Mouse (Mus musculus) spleen, adult 12 weeks (tissue): ENCODE measurements around the gene Slc38a6.

Experiments
- DNase-seq: peaks from one replicate; pipeline ENCODE4 v3.0.0; 2022; ENCODE audit warnings: low spot score

Slc38a6 gene

DNA sequence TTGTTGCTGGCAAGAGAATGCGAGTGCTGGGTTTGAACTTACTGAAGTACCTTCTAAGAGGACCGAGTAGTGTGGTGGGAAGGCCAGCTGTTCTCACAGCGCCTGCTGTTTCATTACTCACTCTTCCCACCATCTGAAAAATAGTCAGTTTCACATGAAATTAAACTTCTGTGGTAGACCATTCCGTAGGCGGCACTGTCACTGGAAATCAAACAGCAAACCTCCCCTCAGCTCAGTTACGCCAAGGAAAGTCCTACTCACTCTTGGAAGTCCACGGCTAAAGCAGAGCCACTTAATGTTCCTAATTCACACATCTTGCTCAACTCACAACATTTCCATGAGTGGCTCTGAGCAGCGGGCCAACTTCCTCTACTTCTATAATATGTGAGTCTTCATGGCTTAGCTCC, 37.6 kb downstream of the Slc38a6 start:
- DNase-seq: no peak

DNA sequence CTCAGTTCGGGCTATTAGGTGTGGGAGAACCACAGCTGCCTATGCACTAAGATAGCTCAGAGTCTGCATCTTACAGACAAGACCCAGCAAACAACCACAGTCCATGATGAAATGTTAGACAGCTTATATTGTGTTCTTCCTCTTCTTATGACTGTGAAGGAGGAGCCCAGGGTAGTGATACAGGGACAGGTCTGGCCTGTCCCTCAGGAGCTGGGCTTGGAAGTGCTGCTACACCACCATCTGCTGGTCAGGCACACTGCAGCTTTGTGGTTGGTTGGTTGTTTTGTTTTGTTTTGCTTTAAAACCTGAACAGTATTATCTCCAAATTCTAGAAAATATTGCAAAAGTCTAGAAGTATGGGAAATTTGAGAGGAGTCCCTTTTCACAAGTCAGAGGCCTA, 38.2 kb downstream of the Slc38a6 start:
- DNase-seq: no peak

DNA sequence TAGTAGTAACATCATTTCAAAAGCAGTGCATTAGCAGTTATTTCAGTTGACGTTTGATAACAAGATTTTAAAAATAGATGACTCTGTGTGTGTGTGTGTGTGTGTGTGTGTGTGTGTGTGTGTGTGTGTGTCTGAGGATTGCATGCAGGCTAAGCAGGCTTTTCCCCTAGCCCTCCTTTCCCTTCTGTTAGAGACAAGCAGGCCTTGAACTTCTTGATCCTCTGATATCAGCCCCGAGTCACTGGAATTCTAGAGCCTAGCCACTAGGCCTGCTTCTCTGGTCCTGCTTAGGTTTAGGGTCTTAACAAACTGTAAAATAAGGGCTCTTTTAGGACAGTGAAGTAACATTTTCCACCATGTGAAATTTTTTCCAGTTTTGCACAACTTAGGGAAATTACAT, 38.6 kb downstream of the Slc38a6 start:
- no peak for DNase-seq

DNA sequence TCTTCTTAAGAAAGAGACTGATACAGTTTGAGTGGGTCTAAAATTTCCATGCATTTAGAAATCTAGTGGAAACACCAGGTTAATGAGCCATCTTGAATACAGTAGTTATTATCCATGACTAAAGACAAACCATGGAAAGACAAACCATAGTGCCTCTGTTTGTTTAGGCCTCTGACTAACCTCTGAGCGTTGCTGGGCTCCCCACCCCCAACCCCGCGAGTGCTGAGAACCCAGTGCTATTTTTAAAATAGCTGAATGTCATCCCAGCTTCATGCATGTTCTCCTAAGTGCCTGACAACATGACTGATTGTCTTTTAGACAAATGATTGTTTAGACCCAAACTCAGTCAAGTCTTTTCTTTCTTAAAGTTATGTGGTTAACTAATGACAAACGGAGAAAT, 39.0 kb downstream of the Slc38a6 start:
- DNase-seq: no peak

DNA sequence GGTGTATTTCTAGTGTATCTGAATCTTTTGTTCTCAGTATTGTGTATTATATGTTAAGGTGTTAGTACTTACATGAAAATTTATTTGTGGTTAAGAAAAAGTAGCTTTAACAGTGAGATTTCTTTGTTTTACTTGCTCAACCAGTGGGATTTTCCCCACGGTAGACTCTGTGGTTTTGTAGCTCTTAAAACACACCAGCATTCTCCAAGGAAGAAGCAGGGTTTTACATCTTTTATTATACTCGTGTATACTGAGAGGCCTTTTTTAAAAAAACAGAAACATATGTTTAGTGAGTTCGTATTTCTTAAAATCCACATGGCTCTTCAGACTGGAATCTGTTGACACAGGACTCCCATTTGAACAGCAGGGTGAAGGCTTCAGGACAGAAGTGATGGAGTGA, 40.8 kb downstream of the Slc38a6 start:
- DNase-seq: no peak

DNA sequence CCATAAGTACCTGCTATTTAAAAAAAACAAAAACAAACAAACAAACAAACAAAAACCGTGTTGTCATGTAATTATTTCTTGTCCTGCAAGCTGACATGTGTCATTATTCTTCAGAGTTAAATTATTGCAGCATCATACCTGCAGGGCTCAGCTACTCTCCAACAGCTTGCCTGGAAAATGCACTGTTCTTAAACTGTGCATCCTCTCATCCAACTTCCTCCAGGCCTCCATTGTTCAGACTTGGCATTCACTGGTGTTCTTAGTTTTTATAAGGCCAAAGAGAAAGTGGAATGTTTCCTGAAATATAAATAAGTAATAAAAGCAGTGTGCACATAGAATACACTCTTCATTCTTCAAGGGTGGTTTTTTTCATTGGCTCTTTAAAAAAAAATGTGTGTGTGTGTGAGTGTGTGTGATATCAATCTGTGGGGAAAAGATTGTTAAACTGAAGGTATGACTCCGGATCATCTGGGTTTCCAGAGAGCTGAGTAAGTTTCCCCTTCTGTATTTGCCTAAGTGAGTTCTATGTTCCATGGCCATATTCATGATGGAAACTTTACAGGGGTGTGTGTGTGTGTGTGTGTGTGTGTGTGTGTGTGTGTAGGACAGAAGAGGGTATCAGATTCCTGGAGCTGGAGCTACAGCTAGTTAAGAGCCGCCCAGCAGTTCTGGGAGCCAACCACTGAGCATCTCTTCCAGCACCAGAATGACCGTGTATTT, 42.0 kb downstream of the Slc38a6 start:
- no peak for DNase-seq

DNA sequence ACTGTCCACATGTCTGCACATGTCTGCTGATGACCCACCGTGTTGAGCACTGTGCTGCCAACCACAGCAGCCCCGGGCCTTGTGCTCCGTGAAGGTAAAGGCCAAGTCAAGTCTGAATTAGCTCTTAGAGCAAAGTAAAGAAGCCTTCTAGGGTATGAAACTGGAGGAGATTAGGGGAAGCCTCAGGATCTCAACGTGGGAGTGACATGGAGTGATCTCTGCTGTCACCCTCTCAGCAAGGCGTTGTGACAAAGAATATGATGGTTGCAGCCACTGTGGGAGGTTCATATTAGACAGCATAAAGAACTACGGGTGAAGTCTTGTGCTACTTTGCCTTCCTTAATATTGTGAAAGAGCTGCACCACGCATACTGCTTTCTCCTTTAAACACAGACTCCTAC, 43.7 kb downstream of the Slc38a6 start:
- DNase-seq: no peak

DNA sequence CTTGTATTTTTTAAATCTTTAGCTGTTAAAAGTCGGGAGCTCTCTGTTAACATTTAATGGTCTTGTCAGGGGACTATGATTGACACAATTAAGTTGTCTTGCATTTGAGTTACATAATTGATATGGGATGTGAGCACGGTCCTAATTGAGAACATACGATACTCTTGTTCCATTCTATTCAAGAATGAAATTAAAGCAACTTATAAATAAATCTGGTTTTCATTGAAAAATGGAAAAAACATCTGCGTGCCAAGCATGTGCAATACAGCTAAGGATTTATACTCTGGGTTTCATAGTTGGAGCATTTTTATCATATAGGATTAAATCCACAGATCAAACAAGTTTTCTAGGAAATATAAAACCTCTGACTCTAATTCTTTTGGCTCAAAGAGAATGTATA, 46.1 kb downstream of the Slc38a6 start:
- no peak for DNase-seq

GRCm38 (mm10) chr12:73334051-73334551, 47.5 kb downstream of the Slc38a6 start:
- no peak for DNase-seq

DNA sequence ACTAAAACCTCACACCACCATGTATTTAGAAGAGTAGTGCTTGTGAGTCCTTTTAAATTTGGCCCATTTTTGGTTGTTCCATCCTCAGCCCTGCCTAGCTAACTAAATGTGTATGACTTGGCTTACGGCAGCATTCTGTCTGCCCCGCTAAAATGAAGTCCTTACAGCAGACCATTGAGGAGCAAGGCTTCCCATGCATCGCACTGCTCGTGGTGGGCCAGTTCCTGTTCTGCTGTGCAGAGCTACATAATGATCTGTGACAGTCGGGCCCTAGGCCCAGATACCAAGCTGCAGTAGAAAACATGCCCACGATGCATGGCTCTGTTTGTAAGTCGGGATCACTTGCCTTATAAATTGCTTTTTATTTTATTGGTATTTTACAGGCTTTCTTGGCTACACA, 50.5 kb downstream of the Slc38a6 start:
- no peak for DNase-seq

DNA sequence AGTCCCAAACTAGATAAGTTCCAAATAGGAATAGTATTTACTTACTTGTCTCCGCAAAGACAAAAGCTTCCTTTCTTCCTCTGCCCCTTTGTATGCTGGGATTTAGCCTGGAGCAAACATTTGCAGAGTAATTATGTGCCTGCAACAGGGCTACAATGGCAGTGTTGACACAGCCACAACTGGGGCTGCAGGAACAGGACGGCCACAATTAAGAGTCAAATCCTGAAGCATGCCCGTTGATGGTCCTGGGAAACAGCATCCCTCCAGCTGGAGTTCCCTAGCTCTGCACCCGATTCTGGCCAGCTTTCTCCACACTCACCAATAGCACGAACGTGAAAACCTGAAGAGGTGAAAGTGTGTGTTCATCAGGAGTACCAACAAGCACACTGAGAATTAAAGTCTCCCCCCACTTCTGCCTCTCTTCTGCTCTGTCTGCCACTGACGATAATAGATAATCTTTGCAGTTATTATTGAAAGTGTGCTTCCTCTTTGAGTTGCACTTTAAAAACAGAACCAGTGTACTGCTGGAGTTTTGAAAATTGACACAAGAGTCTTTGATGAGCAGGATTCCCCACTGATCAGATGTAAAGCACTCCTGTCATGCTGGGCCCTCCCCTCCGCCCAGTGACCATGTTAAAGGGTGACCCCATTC, 54.2 kb downstream of the Slc38a6 start:
- DNase-seq: no peak

DNA sequence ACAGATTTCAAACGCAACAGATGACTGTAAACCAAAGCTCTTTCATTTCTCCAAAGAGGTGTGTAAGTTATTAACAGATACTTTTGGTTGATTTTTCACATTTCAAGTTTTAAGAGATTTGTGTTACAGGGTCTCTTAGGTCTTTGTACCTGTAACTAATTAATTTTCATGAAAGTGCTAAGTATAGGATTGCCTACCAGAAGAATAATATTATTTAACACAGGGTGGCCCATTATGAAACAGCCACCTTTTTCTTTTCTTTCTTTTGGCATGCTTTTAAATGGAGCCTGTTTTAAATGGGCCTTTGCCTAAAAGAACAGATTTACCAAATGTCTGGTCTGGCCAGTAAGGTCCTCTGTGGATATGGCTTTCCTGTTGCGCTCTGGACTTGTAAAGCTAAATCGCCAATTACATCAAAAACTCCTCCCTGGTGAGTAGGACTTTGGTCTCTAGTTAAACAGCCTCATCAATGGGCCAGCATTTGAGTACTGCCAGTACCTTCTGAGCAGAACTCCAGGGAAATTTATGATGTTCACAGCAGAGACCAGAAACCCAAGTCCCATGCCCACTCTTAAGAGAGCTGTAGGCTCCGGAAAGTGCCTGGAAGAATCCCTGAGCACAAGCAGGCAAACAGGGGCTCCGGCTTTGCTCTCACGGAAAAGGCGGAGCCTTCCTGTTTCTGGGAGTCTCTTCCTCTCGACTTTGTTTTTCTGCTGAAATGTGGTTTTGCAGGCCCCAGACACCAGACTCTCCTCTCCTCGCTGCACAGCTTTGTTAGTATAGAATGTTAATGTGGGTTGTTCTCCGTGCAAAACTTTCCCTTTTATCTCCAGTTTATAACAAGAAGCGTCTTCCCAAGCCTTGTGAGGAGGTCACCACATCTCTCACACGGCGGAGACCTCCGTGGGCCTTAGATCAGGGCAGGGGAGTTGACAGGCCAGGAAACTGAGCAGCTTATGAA, 55.4 kb downstream of the Slc38a6 start:
- DNase-seq: no peak

DNA sequence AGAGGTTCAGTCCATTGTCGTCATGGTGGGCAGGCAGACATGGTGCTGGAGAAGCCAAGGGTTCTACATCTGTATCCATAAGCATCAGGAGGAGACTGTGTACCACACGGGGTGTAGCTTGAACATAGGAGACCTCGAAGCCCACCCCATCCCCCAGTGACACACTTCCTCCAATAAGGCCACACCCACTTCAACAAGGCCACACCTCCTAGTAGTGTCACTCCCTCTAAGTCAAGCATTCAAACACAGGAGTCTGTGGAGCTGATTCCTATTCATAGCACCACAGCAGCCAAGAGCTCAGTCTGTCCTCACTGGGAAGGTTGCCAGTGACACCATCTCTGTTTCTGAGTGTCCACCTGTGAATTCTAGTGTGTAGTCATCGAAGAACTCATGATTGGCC, 57.7 kb downstream of the Slc38a6 start:
- DNase-seq: no peak

DNA sequence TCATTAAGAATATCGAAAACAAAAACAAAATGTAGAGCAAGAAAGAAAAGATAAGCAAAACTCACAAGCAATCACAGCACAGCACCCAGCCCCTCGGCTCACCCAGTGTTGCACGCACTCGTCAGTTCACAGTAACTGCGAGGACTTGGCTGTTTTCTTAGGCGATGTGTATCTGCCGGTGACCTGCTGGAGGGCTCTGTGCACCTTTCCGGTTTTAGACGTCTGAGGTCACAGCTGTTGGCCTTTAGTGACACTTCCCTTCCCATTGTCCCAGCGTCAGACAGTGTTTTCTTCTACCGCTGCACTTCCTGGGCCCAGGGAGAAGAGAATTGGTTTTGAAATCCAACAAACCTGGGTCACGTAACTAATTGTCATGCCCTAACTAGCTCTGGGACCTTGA, 58.6 kb downstream of the Slc38a6 start:
- DNase-seq: no peak

- no peak for DNase-seq
These were observed 60.6 kb downstream of the Slc38a6 start for GRCm38 (mm10) chr12:73347202-73347601.

GRCm38 (mm10) chr12:73350466-73350865, 63.9 kb downstream of the Slc38a6 start:
- no peak for DNase-seq

- DNase-seq: no peak
These were observed 64.4 kb downstream of the Slc38a6 start for GRCm38 (mm10) chr12:73350982-73351381.

- DNase-seq: no peak
These were observed 65.2 kb downstream of the Slc38a6 start for GRCm38 (mm10) chr12:73351746-73352145.

DNA sequence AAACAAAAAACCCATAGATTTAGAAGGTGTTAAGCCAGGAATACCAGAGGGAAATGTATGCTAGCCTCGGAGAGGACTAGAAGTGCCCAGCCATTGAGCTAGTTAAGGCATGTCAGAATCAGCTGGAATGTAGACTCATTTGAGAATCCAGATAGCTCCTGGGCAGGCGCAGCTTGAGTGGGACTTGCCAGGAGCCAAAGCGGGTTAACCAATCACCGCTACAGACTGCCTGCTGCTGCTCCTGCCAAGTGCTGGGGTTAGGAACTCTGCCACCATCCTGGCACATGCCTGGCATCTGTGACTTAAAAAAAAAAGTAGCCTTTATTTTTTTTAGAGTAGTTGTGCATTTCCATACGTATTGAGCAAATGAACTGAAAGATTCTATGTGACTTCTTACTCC, 66.8 kb downstream of the Slc38a6 start:
- DNase-seq: no peak

- no peak for DNase-seq
These were observed 67.9 kb downstream of the Slc38a6 start for GRCm38 (mm10) chr12:73354521-73354920.

DNA sequence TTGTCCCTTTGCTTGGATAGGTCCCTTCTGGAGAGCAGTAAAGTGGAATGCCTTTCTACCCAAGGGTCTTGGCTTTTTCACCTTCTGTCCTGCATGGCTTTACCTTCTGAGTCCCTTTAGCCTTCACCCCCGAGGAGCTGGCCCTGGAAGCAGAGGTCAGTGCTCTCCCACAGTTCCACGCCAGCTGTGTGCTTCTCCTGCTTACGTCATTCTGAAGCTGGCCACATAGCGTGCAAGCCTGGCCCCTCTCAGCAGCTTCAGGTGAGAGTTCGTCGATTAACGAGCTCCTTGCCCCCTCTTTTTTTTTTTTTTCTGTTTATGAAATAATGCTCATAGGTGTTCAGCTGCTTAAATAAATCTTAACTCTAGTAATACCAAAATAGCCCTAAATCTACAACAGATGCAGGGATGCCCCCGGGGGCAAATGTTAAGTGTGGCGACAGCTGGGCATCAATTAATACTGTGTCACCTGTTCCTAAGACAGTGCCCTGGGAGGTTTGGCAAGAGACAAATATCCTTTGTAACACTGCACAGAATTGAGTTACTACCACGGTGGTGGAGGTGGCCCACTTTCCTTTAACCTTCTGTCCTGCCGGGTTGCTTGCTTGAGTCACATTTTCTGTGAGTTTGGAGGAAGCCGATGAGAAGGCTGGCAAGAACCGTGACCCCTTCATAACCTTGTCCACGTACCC, 68.7 kb downstream of the Slc38a6 start:
- no peak for DNase-seq

DNA sequence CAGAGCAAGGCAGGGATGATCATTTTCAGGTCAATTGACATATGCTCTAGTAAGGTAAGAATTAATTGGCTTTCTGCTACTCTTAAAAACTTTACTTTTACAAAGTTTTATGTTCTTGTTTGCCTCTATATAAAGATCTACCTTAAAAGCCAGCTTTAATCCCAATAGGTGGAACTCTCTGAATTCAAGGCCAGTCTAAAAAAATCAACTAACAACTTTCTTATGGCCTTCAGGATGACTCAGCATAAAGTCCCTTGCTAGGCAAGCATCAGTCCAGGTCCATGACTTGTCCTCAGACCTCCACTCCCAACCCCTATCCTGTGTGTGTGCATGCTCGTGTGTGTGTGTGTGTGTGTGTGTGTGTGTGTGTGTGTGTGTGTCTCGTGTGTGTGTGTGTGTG, 70.1 kb downstream of the Slc38a6 start:
- no peak for DNase-seq
